Mouse (Mus musculus) spleen, embryonic (tissue): ENCODE measurements around the gene Sema7a.

Experiments used
- CTCF ChIA-PET: fragments of 350-600 bp; sonication (Branson Sonifier 250); formaldehyde crosslinking; loops from one replicate; lab custom pipeline; 2022; lab: Charles Lee

Sema7a gene

DNA sequence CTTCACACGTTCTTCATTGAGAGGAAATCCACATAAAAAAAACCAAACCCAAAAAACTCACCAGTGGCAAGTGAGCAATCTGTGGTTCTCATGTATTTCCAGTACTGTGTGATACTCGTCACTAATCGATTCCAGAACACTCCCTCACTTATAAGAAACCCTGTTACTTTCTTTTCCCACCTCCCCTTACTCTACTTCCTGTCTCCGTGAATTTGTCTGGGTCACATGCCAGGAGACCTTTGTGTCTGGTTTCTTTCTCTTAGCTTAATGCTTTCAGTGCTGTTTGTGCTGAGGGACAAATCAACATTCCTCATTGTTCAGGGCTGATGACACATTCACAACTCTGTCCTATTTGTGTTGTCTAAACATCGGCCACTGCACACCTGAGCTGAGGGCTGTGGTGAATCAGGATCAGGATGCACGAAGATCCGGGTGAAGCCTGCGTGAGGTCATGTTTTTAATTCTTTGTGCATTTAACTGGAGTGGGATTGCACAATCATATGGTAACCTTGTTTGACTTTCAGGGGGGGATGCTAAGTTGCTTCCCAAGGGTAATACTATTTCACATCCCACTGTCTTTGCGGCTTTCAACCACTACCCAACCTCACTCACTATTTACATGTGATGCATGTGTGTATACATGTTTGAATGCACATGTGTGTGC lies 33.0 kb downstream of the Sema7a start:
- CTCF ChIA-PET, result interaction anchor here (0.7 kb wide), 2 partner anchors 11 to 200 kb away, joined by 3 to 6 read pairs; no protein-coding TSS in a partner anchor

DNA sequence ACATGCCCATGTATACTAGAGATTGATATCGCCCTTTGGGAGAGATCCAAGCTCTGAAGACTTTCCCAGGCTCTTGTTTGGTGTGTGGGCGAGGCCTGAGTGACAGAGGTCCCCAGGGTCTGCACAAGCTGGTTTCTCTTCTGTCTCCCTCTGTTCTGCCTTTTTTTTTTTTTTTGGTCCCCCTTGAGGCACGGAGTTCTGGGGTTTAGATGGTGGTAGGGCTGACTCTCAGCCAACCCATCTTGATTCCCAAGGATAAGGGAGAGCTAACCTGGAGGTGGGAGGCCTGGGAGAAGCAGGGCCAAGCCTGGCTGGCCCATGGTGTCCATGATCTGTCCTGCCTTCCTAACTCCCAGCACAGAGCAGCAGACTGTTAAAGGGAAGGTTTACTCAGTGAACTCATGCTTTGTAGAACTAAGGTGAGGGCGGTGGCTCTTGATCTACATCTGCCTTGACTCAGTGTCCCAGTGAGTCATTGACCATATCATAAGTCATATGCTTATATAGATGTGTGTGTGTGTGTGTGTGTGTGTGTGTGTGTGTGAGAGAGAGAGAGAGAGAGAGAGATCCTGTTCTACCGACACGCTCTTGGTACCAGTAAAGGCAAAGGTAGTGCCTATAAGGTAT lies 33.6 kb downstream of the Sema7a start:
- CTCF ChIA-PET, result interaction anchor here (0.6 to 0.7 kb wide), 3 partner anchors 11 to 201 kb away, joined by 3 to 6 read pairs (median 3); no protein-coding TSS in a partner anchor

- CTCF ChIA-PET, result interaction anchor here (0.6 to 1.6 kb wide), 2 partner anchors 39 to 139 kb away, joined by 3 to 9 read pairs; no protein-coding TSS in a partner anchor
These were observed 34.3 kb downstream of the Sema7a start for GRCm38 (mm10) chr9:57974221-57974620.

DNA sequence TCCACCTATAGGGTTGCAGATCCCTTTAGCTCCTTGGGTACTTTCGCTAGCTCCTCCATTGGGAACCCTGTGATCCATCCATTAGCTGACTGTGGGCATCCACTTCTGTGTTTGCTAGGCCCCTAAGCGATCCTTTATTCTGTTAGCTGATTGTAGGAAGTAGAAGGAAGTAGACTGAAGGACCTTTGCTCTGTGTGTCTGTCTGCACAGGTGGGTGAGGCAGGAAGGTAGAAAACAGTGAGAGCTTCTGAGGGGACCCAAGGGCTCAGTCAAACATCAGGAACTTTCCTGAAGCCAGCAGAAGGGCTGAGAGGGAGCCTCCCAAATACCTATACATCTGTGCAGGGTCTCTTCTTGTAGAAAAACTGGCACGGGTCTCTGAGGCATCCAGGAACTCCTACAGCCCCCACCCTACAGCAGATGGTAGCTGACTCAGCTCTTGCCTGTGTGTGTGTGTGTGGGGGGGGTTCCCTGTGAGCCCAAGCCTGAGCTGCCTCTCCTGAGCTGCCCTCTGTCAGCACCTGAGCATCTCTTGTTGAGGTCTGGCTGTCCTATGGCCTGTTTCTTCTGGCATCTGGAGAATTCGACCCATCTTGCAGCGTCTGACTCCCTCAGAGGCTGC lies 35.4 kb downstream of the Sema7a start:
- CTCF ChIA-PET, result interaction anchor here (0.7 to 1.6 kb wide), 2 partner anchors 14 to 40 kb away, joined by 3 to 9 read pairs; no protein-coding TSS in a partner anchor

- CTCF ChIA-PET, result no interaction called here
These were observed 38.1 kb downstream of the Sema7a start for GRCm38 (mm10) chr9:57978025-57978424.

- CTCF ChIA-PET, result interaction anchor here (0.9 kb wide), 1 partner anchor 43 kb away, joined by 3 read pairs; no protein-coding TSS in a partner anchor
These were observed 38.9 kb downstream of the Sema7a start for GRCm38 (mm10) chr9:57978858-57979257.

DNA sequence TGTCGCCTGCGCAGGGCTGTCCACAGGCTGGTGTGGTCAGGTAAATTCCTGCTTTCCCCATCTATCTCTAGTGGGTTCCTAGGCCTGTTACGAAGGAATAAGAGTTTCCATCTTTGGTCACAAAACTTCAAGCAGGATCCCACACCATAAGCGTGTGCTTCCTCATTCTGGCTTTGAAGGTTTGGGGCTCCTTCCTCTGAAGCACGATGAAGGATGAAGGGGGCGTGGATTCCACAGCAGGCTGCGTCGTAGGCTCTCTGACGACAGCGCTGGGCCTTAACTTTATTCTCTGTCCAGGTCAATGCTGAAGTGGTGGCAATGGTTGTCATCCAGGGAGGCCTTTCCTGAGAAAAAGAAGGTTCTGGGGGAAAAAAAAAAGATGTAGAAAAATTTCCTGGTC lies 40.7 kb downstream of the Sema7a start:
- CTCF ChIA-PET, result interaction anchor here (1.6 kb wide), 1 partner anchor 36 kb away, joined by 3 read pairs; no protein-coding TSS in a partner anchor

- CTCF ChIA-PET, result no interaction called here
These were observed 45.4 kb downstream of the Sema7a start for GRCm38 (mm10) chr9:57985304-57985703.

DNA sequence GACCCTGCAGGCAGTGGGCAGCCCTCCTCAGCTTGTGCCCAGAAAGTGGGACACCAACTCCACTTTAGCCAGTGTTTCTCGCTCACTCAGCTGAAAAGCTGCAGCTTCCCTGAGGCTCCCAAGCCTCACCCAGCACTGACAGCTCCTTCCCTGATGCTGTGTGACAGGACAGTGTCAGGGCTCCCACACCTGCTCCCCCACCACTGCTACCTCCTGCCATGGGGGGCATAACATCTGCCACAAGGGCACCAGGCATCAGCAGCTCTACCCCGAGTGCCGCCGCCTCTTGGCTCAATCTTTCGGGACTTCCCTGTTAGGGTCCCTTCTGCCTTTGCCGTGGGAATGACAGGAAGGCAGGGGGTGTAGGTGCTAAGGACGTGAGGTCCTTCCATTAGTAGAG lies 46.4 kb downstream of the Sema7a start:
- CTCF ChIA-PET, result interaction anchor here (0.5 to 1.0 kb wide), 2 partner anchors 51 to 339 kb away, joined by 3 to 4 read pairs; no protein-coding TSS in a partner anchor

- CTCF ChIA-PET, result interaction anchor here (0.7 to 3.2 kb wide), 3 partner anchors 11 to 52 kb away, joined by 3 to 20 read pairs (median 6); no protein-coding TSS in a partner anchor
These were observed 48.2 kb downstream of the Sema7a start for GRCm38 (mm10) chr9:57988098-57988497.

DNA sequence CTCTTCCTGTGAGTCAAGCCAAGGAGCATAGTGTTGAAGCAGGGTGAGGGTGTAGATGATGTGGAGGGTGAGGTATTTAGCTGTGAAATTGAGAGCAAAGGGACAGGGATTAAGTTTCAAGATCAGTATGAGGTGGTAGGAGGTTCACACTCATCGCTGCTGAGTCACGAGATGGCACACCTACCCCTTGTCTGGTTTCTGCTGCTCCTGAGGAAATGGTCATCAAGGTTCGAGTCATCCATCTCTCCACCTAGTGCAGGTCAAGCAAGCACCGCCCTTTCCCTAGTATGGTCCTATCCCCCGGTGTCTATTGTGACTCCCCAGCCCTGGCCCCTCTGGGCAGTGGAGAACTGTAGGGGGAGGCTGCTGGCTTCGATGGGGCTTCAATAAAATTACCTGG lies 49.4 kb downstream of the Sema7a start:
- CTCF ChIA-PET, result interaction anchor here (0.6 to 3.2 kb wide), 3 partner anchors 53 to 329 kb away, joined by 3 to 20 read pairs (median 8); no protein-coding TSS in a partner anchor

GRCm38 (mm10) chr9:57990438-57991110 lies 50.7 kb downstream of the Sema7a start:
- CTCF ChIA-PET, result interaction anchor here (0.9 to 3.2 kb wide), 5 partner anchors 23 to 129 kb away, joined by 3 to 20 read pairs (median 4); no protein-coding TSS in a partner anchor

- CTCF ChIA-PET, result interaction anchor here (1.3 kb wide), 1 partner anchor 44 kb away, joined by 3 read pairs; no protein-coding TSS in a partner anchor
These were observed 52.1 kb downstream of the Sema7a start for GRCm38 (mm10) chr9:57992060-57992459.

GRCm38 (mm10) chr9:57992781-57993591 lies 53.1 kb downstream of the Sema7a start:
- CTCF ChIA-PET, result interaction anchor here (1.3 kb wide), 1 partner anchor 45 kb away, joined by 3 read pairs; no protein-coding TSS in a partner anchor

DNA sequence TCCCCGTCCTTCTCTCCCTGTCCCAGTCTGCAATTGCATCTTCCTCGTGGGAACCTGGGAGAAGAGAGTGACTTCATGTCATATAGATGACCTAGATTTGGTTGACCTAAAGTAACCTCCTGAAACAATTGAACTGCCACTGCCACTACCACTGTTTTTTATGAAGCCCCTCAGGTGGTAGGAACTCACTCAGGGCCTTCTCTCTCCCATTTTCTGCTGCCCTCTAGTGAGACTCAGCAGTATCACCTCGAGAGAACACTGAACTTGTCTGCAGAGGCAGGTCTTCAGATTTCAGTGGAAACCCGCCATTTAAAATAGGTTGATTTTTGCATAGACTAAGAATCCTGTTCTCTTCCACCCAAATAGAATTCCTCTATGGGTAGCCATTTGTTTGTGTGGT lies 55.4 kb downstream of the Sema7a start:
- CTCF ChIA-PET, result interaction anchor here (0.7 to 2.0 kb wide), 3 partner anchors 55 to 233 kb away, joined by 3 to 13 read pairs (median 5); no protein-coding TSS in a partner anchor

GRCm38 (mm10) chr9:57997511-57998031 lies 57.7 kb downstream of the Sema7a start:
- CTCF ChIA-PET, result interaction anchor here (0.7 to 3.3 kb wide), 4 partner anchors 62 to 228 kb away, joined by 3 to 27 read pairs (median 5); no protein-coding TSS in a partner anchor

DNA sequence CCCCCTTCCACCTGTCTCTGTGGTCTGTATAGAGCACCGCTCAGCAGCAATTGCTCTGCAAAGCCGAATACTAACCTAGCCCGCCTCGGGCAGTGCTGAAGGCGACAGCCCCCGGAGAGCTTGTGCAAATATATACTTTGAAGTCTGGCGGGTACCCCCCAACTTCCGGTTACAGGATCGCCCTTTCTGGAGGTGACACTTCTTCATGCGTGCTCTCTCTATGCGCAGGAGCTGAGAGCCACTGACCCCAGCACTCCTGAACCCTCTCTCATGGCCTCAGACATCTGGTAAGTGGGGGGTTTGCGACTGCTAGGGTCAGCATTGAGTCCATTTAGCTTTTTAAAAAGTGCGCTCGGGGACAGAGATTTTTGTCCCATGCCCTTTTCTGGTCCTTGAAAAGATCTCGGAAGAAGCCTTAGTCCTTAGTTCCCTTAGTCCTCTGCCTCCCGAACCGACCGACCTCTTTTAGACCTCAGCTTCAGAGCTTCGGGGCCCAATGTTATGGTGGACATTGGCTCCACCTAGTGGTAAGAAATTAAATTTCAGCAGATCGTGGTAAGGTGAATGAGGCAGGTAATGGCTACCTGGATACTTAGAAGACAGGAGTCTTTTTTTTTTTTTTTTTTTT lies 58.2 kb downstream of the Sema7a start:
- CTCF ChIA-PET, result interaction anchor here (0.6 to 3.3 kb wide), 7 partner anchors 10 to 228 kb away, joined by 3 to 27 read pairs (median 4); no protein-coding TSS in a partner anchor

DNA sequence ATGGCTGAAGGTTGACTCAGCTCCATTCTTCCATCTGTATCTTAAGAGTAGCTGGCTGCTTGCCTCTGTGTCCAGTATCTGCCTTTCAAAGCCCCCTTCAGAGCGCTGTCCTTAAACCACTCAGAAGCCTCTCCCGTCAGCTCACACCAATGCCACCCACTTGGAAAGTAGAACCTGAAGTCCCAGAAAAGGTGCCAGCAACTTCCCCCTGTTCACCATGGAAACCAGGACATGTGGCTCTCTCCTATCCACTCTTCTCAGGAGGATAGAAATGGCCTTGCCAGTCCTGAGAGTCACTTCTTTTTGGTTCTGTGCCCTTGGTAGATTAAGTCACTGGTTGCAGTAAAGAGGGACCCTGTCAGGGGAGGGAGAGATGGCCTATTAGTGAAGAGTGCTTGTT lies 58.8 kb downstream of the Sema7a start:
- CTCF ChIA-PET, result interaction anchor here (0.6 to 3.3 kb wide), 4 partner anchors 11 to 180 kb away, joined by 3 to 27 read pairs (median 4); no protein-coding TSS in a partner anchor

- CTCF ChIA-PET, result interaction anchor here (0.6 to 3.3 kb wide), 2 partner anchors 64 to 195 kb away, joined by 6 to 27 read pairs; no protein-coding TSS in a partner anchor
These were observed 59.8 kb downstream of the Sema7a start for GRCm38 (mm10) chr9:57999676-58000075.
